Mouse (Mus musculus) cerebellum, postnatal 14 days (tissue): ENCODE measurements at regions not wholly inside any gene's neighbourhood (a gene's known extent, or its start where the extent isn't known, plus 50 kb on each side); places are given as distances from the start of the nearest gene placed in this dataset.
"Not testable (repeated sequence)": the region's sequence is repeated elsewhere in the genome, so short reads cannot be mapped to it uniquely, and the experiment has no call there.

Experiments
- DNase-seq, 2 experiments: peaks; one replicate each; pipeline ENCODE4 v3.0.0; 2021; ENCODE audit warnings: mixed read lengths in 2 of 2

GRCm38 (mm10) chr10:119146342-119146741, 93.5 kb downstream of the Cand1 start:
- no peak for DNase-seq

- DNase-seq: no peak
Observed at GRCm38 (mm10) chr10:119142866-119143265, 97.0 kb downstream of the Cand1 start.

GRCm38 (mm10) chr10:119142307-119142706, 97.5 kb downstream of the Cand1 start:
- no peak for DNase-seq

GRCm38 (mm10) chr10:119138237-119138636, 101.6 kb downstream of the Cand1 start:
- DNase-seq: no peak

- DNase-seq: no peak
Observed at GRCm38 (mm10) chr10:119135489-119135924, 104.3 kb downstream of the Cand1 start.

GRCm38 (mm10) chr10:119134797-119135488, 104.9 kb downstream of the Cand1 start:
- DNase-seq: no peak

GRCm38 (mm10) chr10:119131977-119132376, 107.9 kb downstream of the Cand1 start:
- peak; percentile 64 to 77 for DNase-seq

GRCm38 (mm10) chr10:119130676-119131075, 109.2 kb downstream of the Cand1 start:
- no peak for DNase-seq

- DNase-seq: no peak
Observed at GRCm38 (mm10) chr10:119128035-119128434, 111.8 kb downstream of the Cand1 start.

- no peak for DNase-seq
Observed at GRCm38 (mm10) chr10:119123517-119123916, 116.3 kb downstream of the Cand1 start.

GRCm38 (mm10) chr10:119122347-119122746, 117.5 kb downstream of the Cand1 start:
- no peak for DNase-seq

- no peak for DNase-seq
Observed at GRCm38 (mm10) chr10:119121575-119121974, 118.3 kb downstream of the Cand1 start.

- no peak for DNase-seq
Observed at GRCm38 (mm10) chr10:119116843-119117390, 122.9 kb downstream of the Cand1 start.

- DNase-seq: not testable (repeated sequence)
Observed at GRCm38 (mm10) chr10:119115200-119115599, 124.7 kb downstream of the Cand1 start.

GRCm38 (mm10) chr10:119114653-119115052, 125.2 kb downstream of the Cand1 start:
- no peak for DNase-seq

- no peak for DNase-seq
Observed at GRCm38 (mm10) chr10:119111886-119112285, 128.0 kb downstream of the Cand1 start.

- no peak for DNase-seq
Observed at GRCm38 (mm10) chr10:119111409-119111808, 128.4 kb downstream of the Cand1 start.

GRCm38 (mm10) chr10:119110614-119111013, 129.2 kb downstream of the Cand1 start:
- DNase-seq: no peak

GRCm38 (mm10) chr10:119109207-119109606, 130.6 kb downstream of the Cand1 start:
- no peak for DNase-seq

GRCm38 (mm10) chr10:119107728-119108127, 132.1 kb downstream of the Cand1 start:
- DNase-seq: no peak

- no peak for DNase-seq
Observed at GRCm38 (mm10) chr10:119106105-119106504, 133.8 kb downstream of the Cand1 start.

GRCm38 (mm10) chr10:119105279-119105881, 134.5 kb downstream of the Cand1 start:
- DNase-seq: no peak

- DNase-seq: peak; percentile 47 to 61
Observed at GRCm38 (mm10) chr10:119100511-119100910, 139.3 kb downstream of the Cand1 start.
